Mouse (Mus musculus): ENCODE results near the gene Scn7a. TPM values are rescaled to one million over a fixed set of nuclear protein-coding genes. Genes with fewer than 3 reads are reported as not detected.

Scn7a gene
- polyA plus RNA-seq, 1 experiment = 0.65 TPM

DNA sequence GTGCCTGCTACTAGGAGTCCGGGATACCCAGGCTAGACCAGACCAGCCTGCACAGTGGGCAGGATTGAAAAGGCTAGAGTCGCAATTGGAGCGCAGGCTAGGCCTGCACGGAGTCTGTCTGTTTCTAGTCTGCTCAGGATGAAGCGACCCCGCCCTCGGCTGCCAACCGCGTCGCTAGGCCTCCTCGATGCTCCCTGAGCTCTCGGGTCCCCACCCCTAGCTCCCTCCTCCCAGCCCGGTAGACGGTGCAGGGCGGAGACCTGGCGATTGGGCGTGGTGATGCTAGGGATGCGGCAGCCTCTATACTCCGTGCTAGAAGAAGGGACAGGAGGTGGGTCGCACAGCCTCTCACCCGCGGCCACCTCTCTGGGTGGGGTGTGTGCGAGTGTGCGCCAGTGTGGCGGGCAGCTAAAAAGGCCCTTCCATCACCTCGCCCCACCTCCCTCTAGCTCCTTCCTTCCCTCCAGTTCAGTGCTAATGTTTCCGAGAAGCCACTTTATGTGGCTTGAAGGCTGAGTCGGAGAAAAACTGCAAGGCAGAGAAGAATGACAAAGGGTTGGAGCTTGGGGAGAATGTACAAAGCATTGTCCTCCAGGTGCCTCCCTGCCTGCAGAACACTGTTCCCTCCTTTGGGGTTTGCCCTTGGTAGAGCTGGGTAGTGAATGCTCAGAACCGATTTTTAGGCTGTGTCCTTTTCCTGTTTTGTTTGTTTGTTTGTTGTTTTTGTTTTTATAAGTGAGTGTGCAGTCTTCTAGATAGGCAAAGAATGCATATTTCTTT is 149.9 kb downstream of the Scn7a start, which contains the start of gene Scn9a:
Gene Scn9a, minus strand, starts transcription at position 383 of the 780 bp plus-strand sequence.
- Histone ChIP-seq H3ac (ENCODE audit: control insufficient read depth, insufficient read length) (no peak within 1 kb of the TSS), H3K4me3 (peak within 1 kb of the TSS; percentile 21), H3K27me3 (ENCODE audit: control insufficient read depth, insufficient read depth, insufficient read length) (no peaks in the 10 kb centered on the region), H3K4me2 (ENCODE audit: low read depth) (peak within 1 kb of the TSS; percentile 56), H3K79me2 (ENCODE audit: control insufficient read depth, insufficient read depth) (no peaks in the 10 kb centered on the region), H3K36me3 (ENCODE audit: control insufficient read depth, insufficient read depth) (no peaks in the 10 kb centered on the region)
- TF ChIP-seq E2F4 (IDR thresholded peaks at IDR 0.05; ENCODE audit: insufficient read depth) (no peak), POLR2AphosphoS2 (IDR thresholded peaks at IDR 0.05; ENCODE audit: insufficient read length, low read depth) (no peak), REST (IDR thresholded peaks at IDR 0.05; ENCODE audit: insufficient read depth, insufficient read length) (no peak), MYOD1 (IDR thresholded peaks at IDR 0.05; ENCODE audit: control insufficient read depth in 1 of 3, insufficient read length in 2 of 3, low read depth in 2 of 3) (no peak), POLR2A (IDR thresholded peaks at IDR 0.05; ENCODE audit: insufficient read length, low read depth) (no peak), CEBPB (IDR thresholded peaks at IDR 0.05; ENCODE audit: insufficient read depth, poor library complexity, severe bottlenecking) (no peak), MYOG (IDR thresholded peaks at IDR 0.05; ENCODE audit: control insufficient read depth in 1 of 3, insufficient read depth in 1 of 3, insufficient read length in 2 of 3, low read depth in 2 of 3) (no peak), USF1 (IDR thresholded peaks at IDR 0.05; ENCODE audit: low read depth) (no peak), SRF (IDR thresholded peaks at IDR 0.05; ENCODE audit: control insufficient read depth, insufficient read length, low read depth) (no peak)

- Histone ChIP-seq H3ac (ENCODE audit: control insufficient read depth, insufficient read length) (no peak overlapping the region), H3K36me3 (ENCODE audit: control insufficient read depth, insufficient read depth) (no peaks in the 10 kb centered on the region), H3K4me3 (no peak overlapping the region), H3K4me2 (ENCODE audit: low read depth) (no peak overlapping the region), H3K27me3 (ENCODE audit: control insufficient read depth, insufficient read depth, insufficient read length) (no peaks in the 10 kb centered on the region), H3K79me2 (ENCODE audit: control insufficient read depth, insufficient read depth) (no peaks in the 10 kb centered on the region)
- TF ChIP-seq POLR2AphosphoS2 (IDR thresholded peaks at IDR 0.05; ENCODE audit: insufficient read length, low read depth) = no peak
- TF ChIP-seq SRF (IDR thresholded peaks at IDR 0.05; ENCODE audit: control insufficient read depth, insufficient read length, low read depth) = no peak
- TF ChIP-seq MAX (IDR thresholded peaks at IDR 0.05; ENCODE audit: low read depth) = no peak
- no peak for TF ChIP-seq POLR2A (IDR thresholded peaks at IDR 0.05; ENCODE audit: insufficient read length, low read depth)
Observed at GRCm38 (mm10) chr2:66632728-66633127, 152.0 kb downstream of the Scn7a start.

Other genes starting within 250 kb of the Scn7a start
- gene Scn9a, start 150.0 kb downstream of the Scn7a start, polyA plus RNA-seq (2012; fragmentation: generic; extraction: Trizol) = 0.22 TPM